ENCODE assay signal across 21 mouse cellular contexts in the genomic region with DNA sequence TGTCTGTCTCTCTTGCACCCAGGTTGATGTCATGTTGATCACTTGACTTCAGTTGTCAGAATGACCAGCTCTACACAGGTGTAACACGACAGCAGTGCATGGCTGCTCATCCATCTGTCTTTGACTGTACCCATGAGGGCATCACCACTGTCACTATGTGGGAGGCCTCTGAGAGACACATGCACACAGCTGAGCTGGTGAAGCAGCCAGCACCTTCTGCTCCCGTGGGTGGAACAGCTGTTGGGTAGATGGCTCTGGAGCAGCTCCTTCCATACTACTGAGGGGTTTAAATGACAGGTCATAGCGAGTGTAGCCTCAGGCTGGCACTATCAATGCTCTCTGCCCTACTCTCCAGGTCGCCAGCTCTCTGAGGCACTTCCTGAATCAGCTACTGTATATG.
"Had no signal": no experiment of that assay in that cellular context is flagged by ENCODE, and none has a peak within 500 bp of the region (broad histone marks: within the 10 kb centered on the region; RNA-seq: fewer than 3 reads in every experiment).

No protein-coding gene starts in this region.

- H3K4me2 ChIP-seq: limb, embryonic 13.5 days; liver, embryonic 12.5 days; liver, embryonic 15.5 days; lung, embryonic 15.5 days; midbrain, embryonic 12.5 days; midbrain, embryonic 15.5 days; neural tube, embryonic 13.5 days; stomach, embryonic 15.5 days had no signal

- ATAC-seq: intestine, postnatal 0 days; liver, embryonic 12.5 days; midbrain, embryonic 15.5 days had no signal

- H3K27me3 ChIP-seq: limb, embryonic 13.5 days; liver, embryonic 12.5 days; liver, embryonic 15.5 days; lung, embryonic 15.5 days; midbrain, embryonic 12.5 days; midbrain, embryonic 15.5 days; neural tube, embryonic 13.5 days; stomach, embryonic 15.5 days had no signal

- H3K4me3 ChIP-seq: limb, embryonic 10.5 days; limb, embryonic 13.5 days; liver, embryonic 12.5 days; liver, embryonic 15.5 days; lung, embryonic 15.5 days; midbrain, embryonic 12.5 days; midbrain, embryonic 15.5 days; neural tube, embryonic 13.5 days; stomach, embryonic 15.5 days had no signal

- H3K36me3 ChIP-seq: limb, embryonic 10.5 days; limb, embryonic 13.5 days; liver, embryonic 12.5 days; liver, embryonic 15.5 days; lung, embryonic 15.5 days; midbrain, embryonic 12.5 days; midbrain, embryonic 15.5 days; neural tube, embryonic 13.5 days; stomach, embryonic 15.5 days had no signal

- DNase-seq: kidney, adult 2 months; kidney, postnatal 10 days; kidney, postnatal 36 days; liver; lung, adult 18-20 months; lung, postnatal 10 days; lung, postnatal 36 days; retina, postnatal 1 day; spleen, adult 18-20 months; thymus, adult 18-20 months; thymus, postnatal 36 days had no signal
